Mouse (Mus musculus) effector memory CD4-positive, alpha-beta T cell, adult 7 months (primary cell): Measurements from ENCODE around the gene Gm6176. TPM values are rescaled to one million over a fixed set of nuclear protein-coding genes. Genes with fewer than 3 reads are reported as not detected.

ENCODE experiments used
- polyA plus RNA-seq: library from polyadenylated mRNA; unstranded; fragments of 100-300 nt; shearing (Covaris generic); gene quantifications from one replicate; pipeline ENCODE4 v1.2.1, GENCODE M21; 2017

Gene Gm6176
- polyA plus RNA-seq, result not detected

DNA sequence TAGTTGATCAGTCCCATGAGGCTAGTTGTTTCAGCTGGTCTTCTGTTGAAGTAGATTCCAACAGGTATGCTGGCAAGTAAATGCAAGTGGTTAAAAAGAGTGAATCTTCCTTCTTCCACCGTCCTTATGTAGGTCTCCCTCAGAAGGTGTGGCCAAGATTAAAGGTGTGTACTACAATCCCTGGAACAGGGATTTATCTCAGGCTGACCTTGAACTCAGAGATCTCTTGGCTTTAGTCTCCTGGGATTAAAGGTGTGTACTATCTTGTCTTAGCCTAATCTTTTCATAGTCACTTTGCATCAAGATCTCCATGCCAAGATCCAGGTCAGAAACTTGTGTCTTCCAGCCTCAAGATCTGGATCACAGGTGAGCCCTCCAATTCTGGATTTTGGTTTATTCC lies at the start of gene Gm6176:
TSS of gene Gm6176 (minus strand) at position 101 of the 400 bp plus-strand sequence.

DNA sequence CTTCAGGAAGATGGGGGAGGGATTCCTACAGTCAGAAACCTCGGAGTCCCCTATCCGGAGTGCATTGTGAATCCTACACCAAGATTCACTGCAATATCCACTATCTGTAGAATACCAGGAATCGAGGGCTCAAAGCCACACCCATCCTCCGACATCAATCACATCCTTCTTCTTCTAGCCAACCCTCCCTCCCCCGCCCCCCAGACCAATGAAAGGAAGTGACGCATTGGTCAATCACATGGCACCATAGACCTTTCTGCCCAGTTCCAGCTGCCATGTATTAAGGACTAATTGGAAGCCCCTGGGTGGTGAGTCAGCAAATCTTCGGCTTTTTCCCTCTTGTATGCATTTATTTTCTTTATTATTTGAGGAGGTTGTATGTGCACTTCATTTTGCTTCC lies 12.7 kb upstream of the Gm6176 start, which contains the start of gene Vmn1r139:
TSS of gene Vmn1r139 (plus strand) at position 301 of the 400 bp plus-strand sequence.

DNA sequence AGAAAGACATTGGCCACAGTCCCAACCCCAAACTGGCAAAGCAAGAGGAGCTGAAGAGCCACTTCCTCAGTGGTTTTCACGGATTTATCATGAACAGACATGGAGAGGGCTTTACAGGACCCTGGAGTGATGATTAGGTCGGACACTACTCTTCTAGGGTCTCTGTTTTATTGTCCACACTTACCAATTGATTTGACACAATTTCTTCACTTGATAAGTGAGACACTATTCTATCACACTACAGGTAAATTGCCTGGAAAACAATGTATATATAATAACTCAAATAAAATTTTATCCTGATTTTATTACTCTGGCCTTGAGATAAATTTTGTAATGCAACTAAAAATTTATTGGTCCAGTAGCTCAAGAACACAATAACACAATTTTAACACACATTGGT lies 27.3 kb downstream of the Gm6176 start, which contains the start of gene Vmn1r138:
TSS of gene Vmn1r138 (minus strand) at position 101 of the 400 bp plus-strand sequence.

Other genes with a start within 250 kb of the Gm6176 start
- not detected for gene Vmn1r135, start 224.0 kb downstream of the Gm6176 start, polyA plus RNA-seq
- not detected for gene Gm5725, start 212.0 kb downstream of the Gm6176 start, polyA plus RNA-seq
- 0.69 TPM for gene Gm5891, start 135.0 kb downstream of the Gm6176 start, polyA plus RNA-seq
- not detected for gene Vmn1r137, start 61.7 kb downstream of the Gm6176 start, polyA plus RNA-seq
- gene Vmn1r138, start 27.4 kb downstream of the Gm6176 start, polyA plus RNA-seq, result not detected
- gene Vmn1r139, start 12.8 kb upstream of the Gm6176 start, polyA plus RNA-seq, result not detected
- gene Gm16451, start 61.9 kb upstream of the Gm6176 start, polyA plus RNA-seq, result not detected
- not detected for gene Gm10666, start 78.4 kb upstream of the Gm6176 start, polyA plus RNA-seq
- gene Vmn1r142, start 107.7 kb upstream of the Gm6176 start, polyA plus RNA-seq, result not detected
- 0.55 TPM for gene Vmn1r143, start 133.1 kb upstream of the Gm6176 start, polyA plus RNA-seq
- gene Gm8653, start 145.0 kb upstream of the Gm6176 start, polyA plus RNA-seq, result not detected
- gene Gm8453, start 173.2 kb upstream of the Gm6176 start, polyA plus RNA-seq, result not detected